Mouse (Mus musculus) CH12F3 (cell line): Measurements from ENCODE around the gene Dclk3.

ENCODE experiments used
- in situ Hi-C: fragments of 300-500 bp; cut with MboI; formaldehyde crosslinking; loops from 2 replicates; pipeline ENCODE4 v1.14.3; 2020; ENCODE audit warnings: low sequenced_read_pairs

Dclk3 gene

DNA sequence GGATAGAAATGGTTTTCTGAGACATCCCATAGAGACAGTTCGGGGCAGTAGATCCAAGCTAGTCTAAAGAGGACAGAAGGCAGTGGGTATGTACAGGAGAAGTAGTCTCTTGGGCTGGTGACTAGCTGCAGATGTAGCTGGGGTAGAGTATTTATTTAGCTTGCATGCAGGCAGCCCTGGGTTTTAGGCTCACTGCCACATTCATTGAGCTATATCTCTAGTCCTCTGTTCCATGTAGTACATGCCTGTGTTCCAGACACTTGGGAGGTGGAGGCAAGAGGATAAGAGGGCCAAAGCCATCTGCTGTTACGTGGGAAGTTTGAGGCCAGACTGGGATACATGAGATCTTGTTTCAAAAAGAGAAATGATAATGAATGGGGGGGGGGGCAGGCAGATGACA is 3.5 kb upstream of the Dclk3 start:
- in situ Hi-C loops, result no loop called here

DNA sequence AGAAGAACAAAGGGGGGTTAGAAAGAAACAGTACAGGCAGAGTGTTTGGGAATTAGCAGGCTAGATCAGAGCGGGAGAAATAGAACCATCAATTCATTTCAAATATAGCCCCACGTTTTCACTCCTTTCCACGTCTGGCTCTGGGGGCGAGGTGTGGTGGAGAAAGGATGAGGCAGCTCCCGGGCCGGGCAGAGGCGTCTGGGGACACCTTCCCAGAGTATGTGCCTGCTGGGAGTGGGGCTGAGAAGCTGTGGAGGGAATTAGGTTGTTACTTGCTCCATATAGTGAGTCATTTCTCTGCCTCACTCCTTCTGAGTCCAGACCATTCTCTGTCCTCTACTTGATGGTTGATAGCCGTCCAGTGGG is 938 bp downstream of the Dclk3 start:
- in situ Hi-C loops, result no loop called here

DNA sequence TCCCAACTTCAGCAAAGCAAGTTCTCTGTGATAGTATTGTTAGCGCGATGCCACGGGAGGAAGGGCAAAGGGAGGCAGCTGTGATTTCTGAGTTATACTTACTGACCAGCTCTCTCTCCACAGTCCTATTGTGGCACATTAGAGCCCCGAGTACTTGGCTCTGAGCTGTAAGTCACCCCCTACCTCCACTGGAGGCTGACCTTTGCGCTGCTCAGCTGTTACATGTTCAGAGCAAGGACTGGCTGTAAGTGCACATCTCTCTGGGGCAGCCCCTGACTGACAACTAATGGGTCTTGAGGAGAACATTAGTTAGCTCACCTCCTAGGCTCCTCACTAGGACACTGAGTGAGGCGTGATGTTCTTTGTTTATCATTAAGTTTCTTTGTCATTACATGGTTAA is 1.6 kb downstream of the Dclk3 start:
- in situ Hi-C loops, result no loop called here

DNA sequence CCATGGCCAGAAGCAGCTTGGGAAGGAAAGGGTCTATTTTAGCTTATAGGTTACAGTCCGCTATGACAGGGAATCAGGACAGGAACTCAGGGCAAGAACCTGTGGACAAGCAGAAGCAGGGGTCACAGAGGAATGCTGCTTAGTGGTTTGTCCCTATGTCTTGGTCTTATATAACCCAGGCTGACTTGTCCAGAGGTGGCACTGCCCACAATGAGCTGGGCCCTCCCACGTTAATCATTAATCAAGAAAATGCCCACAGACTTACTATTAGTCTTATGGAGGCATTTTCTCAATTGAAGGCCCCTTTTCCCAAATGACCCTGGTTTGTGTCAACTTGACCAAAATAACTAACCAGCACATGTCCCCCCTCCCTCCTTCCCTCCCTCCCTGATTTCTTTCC is 2.3 kb downstream of the Dclk3 start:
- in situ Hi-C loops, result no loop called here

DNA sequence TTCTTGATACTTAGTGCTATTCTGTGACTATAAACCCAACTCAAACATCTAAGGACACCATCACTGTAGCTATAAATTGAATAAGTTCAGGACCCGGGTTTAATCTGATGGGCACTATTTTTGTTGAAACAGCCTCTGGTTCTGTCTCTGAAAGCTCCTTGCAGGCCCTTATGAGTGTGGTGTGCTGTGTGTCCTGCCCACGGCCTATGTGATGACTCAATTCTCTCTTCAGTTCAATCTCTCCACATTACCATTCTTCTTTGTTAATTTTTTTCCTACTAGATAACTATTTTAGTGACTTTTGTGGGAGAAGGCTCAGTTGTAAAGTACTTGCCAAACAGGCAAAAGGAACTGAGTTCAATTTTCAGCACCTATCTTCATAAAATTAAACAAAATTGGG is 7.3 kb downstream of the Dclk3 start:
- in situ Hi-C loops, result no loop called here

DNA sequence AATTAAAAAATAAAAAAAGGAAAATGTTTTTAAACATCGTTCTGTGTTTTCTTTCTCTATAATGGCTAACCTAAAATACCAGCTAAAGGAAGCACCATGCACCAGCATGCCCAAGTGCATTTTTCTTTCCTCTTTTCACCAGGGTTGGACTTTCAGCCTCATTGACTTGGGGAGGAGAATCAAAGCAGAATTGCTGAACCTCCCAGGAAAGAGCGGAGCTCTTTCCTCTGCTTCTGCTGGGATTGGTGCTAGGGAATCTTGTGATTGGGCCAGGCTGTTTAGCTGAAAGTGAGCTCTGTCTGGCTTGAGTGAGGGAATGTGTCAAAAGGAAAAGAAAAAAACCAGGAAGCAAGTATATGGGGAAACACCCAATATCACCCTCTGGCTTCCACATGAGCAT is 10.1 kb downstream of the Dclk3 start:
- in situ Hi-C loops, result no loop called here

DNA sequence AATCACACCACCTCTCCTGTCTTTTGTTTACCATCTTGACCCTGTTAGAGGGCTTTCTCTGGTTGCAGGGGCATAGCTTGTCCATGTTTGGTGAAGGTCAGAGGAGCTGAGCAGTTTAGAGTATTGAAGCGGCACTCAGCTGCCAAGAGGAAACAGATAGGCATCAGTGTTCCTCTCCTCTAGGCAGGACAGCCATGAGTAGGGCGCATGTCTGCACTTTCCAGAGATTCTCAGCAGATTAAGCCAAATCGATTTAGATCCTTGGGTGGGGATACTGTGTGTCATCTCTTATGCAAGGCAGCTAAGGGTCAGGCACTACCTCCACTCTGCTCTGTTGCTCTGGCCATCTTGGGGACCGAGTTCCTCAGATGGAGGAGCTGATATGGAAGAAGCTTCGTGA is 11.0 kb downstream of the Dclk3 start:
- in situ Hi-C loops, result no loop called here

DNA sequence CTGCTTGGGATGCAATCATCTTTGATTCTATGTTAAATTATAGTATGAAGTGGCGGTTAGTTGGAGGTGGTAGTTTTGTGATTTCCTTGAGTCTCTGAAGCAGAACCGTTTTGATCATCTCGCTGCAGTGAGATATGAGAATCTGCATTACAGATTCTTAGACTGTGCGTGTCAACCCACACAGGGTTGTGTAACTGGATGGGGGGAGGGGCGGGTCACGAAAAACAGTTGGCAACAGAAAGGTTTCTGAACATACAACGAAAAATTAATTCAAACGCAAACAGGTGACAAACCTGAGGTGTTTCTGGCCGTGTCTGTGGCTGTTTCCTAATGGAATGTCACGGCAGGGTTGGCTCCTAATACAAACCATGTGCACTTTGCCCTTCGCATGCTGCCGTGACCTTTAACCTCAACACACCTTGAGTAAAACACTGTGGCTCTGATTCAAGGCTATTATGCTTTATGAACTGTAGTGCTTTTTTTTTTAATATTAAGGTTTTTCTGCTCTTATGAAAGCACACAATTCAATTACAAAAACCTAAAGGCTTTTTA is 12.0 kb downstream of the Dclk3 start:
- in situ Hi-C loops, result no loop called here

DNA sequence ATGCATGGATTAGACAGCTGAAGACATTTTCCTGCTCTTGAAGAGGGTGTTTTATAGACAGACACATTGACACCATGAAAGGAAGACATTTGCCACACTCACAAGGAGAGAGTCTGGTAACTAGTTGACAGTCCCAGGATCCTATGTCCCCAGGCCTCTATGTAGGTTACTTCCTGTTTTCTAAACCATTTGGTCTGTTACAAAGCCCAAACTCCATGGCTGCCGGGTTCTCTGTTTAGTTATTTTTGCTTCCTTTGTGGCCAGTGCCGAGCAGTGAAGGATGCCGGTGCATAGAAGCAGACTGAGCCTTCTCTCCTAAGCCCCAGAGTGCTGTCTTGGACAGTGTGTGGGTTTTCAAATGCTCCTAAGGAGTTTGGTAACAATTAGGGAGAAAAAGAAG is 15.0 kb downstream of the Dclk3 start:
- in situ Hi-C loops, result no loop called here

DNA sequence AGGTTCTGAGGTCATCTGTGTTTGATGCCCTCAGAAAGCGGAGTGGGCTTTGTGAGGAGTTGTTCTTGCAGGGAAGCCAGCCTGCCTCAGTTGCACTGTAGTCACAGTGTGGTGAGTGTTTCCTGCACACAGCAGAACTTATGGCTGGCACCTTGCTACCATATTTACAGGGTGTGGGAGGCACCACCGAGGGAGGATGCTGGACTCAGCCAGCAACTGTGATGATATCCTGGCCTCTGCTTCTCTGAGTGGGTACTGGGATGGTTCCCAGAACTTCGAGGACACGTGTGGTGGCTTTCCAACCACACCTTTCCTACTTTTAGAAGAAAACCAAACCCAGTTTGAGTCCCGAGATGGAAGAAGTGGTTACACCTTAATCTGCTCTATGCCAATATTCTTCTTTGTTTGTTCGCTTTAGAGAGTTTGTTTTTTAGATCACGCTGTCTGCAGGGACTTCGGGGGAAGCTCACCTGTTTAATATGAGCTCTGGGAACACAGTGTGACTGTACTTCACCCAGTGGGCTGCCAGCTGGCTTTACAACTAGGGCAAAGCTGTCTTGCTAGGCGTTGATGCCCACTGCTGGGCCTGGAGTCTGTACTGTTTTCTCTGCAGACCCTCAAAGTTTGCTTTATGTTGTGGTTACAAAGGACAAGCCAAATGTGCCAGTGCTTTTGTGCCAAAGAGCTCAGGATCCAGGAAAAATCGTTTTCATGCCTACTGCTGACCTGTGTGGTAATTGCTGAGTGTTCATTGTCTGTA is 18.5 kb downstream of the Dclk3 start:
- in situ Hi-C loops, result no loop called here

DNA sequence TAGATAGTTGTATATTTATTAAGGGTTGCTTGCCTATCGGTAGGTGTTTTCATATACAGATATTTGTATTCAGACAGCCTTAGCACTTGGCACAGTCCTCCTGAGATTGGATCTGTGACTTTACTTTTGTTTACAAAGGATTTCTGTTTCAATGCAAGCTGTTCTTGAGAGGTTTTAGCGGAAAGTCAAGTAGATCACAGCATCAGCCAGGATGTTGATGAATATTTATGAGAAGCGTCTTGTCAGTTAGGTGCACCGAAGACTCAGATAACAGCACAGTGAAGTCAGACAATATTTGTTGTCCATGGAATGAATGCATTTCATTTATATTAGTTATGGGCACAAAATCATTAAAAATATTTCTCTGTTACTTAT is 19.0 kb downstream of the Dclk3 start:
- in situ Hi-C loops, result no loop called here

DNA sequence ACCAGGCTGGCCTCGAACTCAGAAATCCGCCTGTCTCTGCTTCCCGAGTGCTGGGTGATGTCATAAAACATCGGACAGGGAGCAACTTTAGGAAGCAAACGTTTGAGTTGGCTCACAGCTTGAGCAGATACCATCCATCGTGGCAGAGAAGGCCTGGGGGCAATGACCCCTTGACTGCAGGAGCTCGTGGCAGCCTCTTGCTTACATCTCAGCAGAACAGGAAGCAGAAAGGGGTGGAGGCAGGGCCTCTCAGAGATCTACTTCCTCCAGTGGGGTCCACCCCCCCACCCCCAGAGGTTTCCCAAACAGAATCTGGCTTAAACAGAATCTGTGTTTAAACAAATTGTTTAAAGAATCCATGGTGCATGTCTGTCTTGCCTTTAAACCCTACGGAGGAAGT is 20.6 kb downstream of the Dclk3 start:
- in situ Hi-C loops, result no loop called here

DNA sequence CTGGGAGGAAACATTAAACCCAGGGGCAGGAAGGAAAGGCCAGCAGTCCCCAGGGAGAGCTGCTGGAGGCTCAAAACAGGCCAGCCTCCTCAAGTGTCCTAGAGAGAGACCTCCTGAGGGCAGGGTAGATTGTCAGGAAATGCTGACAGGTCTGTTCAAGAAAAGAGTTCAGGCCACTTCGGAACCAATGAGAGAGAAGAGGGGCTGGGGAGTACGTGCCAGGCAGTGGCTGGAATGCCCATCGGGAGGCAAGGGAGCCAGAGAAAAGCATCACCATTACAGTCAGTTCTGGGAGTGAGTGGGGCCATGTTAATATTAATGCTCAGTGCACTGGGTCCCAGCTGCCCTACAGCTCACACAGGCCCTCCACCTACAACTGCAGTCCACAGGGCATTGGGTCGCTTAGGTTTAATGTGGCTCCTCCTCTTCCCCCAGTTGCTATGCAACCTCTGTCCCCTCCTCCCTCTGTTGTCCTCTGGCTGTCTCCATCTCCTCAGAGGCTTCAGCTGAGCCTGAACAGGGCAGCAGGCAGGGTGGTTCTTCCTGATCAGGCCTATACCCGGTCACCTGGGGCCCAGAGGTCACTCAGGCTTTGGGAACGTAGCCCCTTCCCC is 21.4 kb downstream of the Dclk3 start:
- in situ Hi-C loops, result no loop called here

DNA sequence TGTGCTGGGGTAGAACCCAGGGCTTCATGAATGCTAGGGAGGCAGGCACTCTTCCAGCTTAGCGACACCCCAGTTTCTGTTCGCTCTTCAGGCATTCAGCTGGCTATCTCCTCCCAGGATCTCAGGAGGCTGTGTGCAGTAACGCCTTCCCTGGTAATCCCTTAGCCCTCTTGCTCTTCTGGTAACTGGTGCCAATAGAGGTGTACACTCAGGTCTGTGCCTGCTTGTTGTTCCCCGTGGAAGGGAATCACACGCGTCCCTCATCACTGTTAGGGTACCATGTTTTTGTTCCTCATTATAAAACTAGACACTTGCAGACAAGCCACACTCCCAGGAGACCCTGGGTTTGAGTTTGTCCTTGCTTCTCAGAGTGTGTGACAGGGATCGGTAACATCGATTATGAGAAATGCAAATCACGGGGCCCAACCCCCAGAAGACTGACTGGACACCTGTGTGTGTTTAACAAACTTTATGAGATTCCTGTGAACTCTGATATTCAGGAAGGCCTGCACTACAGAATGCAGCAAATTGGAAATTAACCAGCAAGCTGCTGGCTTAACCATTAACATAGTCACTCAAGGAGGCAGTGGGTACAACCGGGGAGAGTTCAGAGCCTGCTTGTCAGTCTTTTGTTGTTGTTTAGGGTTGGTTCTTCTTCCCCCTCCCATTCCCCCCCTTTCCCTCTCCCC is 22.7 kb downstream of the Dclk3 start:
- in situ Hi-C loops, result no loop called here

DNA sequence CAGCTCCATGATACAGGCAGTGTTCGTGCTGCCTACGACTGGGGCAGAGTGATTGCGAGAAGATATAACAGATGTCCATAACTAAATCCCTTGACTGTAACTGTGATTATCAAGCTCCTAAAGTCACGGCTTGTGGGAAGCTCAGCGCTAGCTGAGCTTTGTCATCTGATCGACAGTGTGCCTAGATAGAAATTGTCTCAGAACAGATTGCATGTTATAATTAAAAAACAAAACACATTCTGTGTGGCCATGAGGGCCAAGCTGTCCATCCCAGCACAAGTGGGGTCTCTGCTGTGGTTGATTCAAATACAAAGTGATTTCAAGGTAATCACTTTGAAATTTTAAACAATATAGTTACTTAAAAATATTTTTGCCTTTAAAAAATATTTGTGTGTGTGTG is 26.8 kb downstream of the Dclk3 start:
- in situ Hi-C loops, result no loop called here

DNA sequence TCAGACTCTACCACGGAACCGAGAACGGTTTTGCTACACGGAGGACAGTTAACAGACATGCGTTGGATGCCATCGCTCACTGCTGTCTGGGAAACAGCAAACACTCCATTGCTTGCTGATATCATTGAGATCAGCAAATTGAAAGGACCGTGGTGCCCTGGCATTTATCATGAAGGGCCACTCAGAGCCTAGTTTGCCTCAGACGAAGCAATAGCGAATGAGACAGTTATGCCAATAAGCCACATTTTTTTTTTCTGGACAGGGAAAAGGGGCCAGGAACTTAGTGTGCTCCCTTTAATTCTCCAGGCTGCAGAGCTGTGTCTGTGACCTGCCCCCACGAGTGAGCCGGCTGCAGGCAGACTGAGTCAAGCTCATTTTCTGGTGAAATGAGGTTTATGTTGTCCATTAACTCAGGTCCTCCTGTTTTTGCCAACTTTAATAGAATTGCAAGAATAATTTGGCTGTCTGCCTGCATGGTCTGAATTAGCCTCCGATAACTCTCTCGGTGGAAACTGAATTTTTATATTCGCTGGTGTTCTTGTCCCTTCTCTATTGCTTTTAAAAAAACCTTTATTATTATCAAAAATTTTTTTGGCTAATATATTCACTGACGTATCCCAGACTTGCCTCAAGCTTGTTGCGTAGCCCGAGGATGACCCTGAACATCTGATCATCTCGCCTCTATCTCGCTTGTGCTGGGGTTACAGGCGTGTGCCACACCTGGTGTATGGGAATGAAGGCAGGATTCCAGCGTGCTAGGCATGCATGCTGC is 35.0 kb downstream of the Dclk3 start:
- in situ Hi-C loops, result no loop called here

DNA sequence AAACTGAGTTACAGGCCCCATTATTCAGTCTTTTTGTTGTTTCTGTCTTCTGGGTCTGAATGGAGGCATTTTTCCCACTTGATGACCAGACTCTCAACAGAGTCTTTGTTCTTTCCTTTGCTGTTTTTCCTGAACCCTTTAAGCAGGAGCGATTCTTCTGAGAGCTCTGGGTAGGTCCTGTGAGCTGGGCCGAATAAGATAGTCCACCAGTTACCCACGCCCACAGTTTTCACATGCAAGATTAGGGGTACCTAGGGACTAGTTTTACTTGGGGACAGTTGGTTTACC is 35.5 kb downstream of the Dclk3 start:
- in situ Hi-C loops, result no loop called here

DNA sequence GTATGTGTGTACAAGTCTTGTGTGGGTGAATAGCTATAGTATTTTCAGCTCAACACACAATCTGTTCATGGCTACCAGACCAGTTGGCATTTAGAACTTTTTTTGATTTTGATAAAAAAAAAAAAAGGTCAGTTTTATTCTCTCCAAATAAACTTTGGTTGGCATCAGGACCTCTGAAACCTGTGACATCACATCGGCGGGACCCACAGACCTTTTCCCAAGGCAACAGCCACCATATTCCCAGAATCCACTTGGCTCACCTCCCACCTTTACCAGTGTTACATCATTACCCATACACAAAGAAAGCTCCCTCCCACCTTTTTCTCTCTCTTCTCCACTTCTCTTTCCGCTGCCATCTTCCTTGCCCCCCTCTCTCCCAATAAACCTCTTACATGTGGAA is 36.4 kb downstream of the Dclk3 start:
- in situ Hi-C loops, result loop anchor here (5.0 kb wide), 1 partner anchor 118 kb away; no protein-coding TSS in a partner anchor

DNA sequence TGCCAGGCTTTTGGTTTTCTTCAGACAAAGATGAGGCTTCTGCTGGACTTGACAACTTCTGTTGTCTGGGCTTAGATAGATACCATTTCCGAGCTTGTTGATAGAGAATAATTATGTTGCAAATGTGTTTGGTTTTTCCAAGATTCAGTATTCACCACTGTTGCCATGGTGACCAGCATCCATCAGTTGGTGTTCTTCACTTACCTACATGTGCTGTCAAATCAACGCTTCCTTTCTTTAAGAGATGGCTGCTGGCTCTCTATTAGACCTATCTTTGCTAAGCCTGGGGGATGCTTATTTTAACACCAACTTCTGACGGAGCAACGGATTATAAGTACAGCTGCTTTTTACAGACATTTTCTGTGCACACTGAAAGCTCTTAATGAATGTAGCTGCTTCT is 37.1 kb downstream of the Dclk3 start:
- in situ Hi-C loops, result loop anchor here (5.0 kb wide), 1 partner anchor 119 kb away; no protein-coding TSS in a partner anchor

DNA sequence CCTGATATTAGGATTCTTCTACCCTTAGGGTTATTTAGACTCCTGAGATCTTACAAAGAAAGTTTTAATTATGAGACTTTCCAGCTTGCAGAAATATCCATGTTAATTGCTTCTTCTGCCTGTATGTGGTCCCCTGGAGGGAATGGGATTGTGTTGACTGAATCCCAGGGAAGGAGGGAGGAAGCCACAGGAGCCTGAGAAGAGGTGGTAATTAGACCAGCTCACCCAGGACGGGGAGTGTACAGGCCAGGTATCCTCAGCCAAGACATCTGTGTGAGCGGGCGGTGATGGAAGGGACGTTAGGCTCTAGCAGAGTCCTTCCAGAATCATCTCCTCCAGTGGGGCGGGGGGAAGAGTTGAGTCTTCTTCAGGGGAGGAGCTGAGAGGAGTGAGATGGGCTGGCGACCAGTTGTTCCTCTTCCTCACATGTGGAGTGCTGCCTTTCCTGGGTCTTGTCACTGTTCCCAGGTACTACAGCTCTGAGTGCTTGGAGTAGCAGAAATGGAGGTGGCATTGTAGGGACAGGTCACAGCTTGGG is 37.7 kb downstream of the Dclk3 start:
- in situ Hi-C loops, result loop anchor here (5.0 kb wide), 1 partner anchor 119 kb away; no protein-coding TSS in a partner anchor

DNA sequence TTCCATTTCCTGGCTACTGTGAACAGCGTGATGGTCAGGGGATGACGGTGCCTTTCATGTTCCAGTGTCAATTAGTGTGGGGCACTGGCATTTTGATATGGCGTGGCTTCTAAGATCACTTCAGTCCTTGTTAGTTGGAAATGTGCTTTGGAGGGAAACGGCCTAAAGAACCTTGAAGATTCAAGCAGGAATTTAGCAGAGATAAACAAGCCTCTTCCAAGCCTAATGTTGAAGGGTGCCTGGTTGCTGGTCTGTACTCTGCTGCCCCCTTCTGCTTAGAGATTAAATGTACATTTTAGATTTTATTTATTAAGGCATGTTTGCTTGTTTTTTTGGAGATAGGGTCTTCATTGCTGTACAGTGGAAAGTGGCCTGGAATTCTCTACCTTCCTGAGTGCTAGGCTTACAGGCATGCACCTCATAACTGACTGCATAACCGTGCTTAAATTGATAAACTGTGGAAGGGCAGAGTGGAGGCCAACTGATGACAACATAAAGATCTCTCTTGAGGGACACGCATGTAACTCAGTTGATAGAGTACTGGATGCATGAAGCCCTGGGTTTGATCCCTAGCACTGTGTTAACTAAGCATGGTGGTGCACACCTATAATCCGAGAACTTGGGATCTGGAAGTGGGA is 40.1 kb downstream of the Dclk3 start:
- in situ Hi-C loops, result loop anchor here (5.0 kb wide), 1 partner anchor 122 kb away; no protein-coding TSS in a partner anchor
